Mouse (Mus musculus) urinary bladder, adult 2 months (tissue): Measurements from ENCODE around the gene Ociad2. TPM values are rescaled to one million over a fixed set of nuclear protein-coding genes. Genes with fewer than 3 reads are reported as not detected.
A peak's percentile ranks its signal among the peaks of the same experiment; 100 is the strongest.
"Not testable (repeated sequence)": the region's sequence is repeated elsewhere in the genome, so short reads cannot be mapped to it uniquely, and the experiment has no call there.

Experiments used
- DNase-seq: peaks from one replicate; pipeline ENCODE4 v3.0.0; 2022; ENCODE audit warnings: low spot score
- polyA plus RNA-seq: library from polyadenylated mRNA; depleted of rRNA; stranded (reverse); fragments of >200 nt; gene quantifications from 2 replicates; pipeline ENCODE4 v1.2.3, GENCODE M21; 2012

The Ociad2 gene
- polyA plus RNA-seq, 1 experiment, result 38.7 TPM

DNA sequence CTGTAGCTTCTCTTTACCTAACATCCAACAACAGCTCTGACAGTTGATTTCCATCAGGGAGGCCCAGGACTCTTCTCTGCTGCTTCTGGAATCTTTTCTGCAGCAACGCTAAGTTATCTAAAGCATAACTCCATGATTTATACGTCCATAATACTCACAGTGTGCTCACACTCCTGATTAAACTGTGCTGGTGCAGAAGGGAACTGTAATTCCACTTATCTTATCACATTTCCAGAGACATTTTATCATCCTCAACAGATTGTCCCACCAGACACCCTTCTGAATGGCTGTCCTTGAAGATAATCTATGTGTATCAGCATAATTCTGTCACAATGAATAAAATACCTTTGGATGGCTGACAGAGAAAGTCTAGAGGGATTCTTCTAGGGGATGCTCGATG is 13.2 kb upstream of the Ociad2 start:
- no peak for DNase-seq

DNA sequence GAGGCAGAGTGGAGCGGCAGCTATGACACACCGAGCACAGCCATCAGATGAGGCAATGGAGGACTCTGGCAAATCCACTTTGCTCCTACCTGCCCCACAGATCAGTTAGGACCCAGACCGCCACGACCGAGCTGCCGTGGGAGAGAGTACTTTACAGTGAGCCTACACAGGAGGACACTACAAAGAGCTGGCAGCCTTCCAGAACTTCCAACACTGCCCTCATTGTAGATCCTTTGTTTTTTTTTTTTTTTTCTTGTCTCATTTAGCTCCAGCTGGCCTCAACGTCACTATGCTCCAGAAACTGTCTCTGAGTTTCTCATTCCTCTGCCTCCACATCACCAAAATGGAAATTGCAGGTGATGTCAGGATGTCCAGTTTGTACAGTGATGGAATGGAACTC is 12.7 kb upstream of the Ociad2 start:
- no peak for DNase-seq

DNA sequence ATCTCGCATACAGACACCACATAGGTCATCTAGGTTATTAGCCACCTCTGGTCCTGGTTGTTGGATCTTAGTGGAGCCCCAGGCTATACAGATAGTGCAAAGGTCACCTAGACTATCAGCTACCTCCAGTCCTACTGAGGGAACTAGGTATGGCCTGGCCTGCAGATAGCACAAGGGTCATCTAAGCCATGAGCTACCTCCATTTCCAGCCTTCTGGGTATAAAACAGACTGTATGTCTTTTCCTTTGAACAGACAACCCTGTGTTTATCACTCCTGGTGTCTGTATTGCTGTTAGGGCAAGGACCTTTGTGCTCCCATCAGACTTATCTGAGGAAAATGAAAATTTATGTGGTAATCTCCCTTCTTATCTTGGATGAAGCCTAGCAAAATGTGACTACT is 11.0 kb upstream of the Ociad2 start:
- no peak for DNase-seq

DNA sequence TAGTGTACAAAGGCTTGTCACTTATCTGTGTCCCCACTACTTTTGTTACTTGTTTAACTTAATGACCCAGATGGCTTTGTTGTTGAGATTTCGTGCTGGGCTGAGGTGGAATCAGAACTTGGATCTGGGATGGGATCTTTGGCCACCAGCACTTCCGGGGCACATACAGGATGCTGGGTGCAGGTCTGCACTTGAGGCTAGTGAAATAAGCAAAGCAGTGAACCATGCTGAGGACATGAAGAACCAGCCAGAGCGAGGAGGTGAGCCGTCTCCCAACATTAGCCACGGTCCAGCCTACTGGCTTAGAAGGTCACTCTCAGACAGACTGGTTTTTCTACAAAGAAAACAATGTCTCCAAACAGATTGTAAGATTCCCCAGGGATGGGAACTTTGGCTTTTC is 8.7 kb upstream of the Ociad2 start:
- DNase-seq, result no peak

DNA sequence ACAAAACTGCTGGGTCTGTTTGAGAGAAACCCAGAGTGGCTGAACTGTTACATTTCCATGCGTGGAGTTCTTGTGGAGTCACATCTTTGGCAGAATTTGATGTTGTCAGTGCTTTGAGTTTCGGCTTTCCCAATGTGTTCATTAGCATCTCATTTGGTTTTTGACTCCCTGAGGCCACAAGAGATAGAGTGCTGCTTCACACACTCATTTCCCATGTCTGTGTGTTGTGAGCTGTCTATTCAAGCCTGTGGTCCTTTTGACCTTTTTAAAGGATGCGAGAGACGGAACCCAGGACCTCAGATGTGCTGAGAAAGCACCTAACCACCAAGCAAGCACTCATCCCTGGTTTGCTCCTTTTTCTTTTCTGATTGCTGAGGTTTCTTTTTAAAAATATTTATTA is 4.4 kb upstream of the Ociad2 start:
- no peak for DNase-seq

DNA sequence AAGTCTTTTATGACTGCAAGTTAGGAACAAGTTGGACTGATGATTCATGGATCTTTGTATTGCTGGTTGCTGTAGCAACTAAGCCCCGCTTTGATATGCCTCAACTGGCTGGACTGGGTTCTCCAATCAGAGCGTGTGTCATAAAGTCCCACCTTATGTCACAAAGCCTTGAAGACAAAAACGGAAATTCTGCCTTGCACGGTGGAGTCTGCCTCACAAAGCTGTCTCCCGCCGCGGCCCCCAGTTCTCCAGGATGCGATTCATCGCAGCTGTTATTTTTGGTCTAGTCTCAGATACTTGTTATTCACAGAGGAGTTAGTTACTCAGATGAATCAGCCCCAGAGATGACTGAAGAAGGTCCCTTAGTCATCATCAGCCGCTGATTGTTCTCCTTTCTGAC is 3.5 kb upstream of the Ociad2 start:
- no peak for DNase-seq

DNA sequence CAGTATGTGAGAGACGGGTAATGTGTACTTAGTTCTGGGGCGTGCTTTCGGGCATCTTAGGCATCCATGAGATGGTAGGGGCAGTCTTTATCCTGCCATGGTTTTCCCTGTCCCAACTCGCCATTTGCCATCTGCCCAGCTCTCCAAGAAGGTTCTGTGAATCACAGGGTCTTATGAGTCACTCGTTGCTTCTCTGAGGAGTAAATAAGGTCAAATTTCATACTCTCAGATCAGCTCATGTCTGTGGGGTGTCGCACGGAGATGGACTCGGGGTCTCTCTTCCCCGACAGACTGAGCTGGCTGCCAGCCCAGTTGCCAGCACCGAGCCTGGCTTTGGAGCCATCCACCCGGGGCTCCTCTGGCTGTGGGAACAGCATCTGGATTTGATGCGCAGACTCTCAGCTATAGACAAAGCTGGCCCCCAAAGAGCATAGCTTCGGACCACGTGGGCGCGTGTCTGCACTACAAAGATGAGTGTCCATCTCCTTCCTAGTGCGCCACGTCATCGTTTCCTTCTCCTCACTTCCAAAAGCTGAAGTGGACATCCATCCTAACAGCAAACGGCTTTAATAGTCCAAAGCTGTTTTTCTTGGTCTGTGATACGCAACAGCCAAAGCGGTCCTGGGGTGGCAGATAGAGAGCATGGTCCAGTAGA is 2.0 kb upstream of the Ociad2 start:
- no peak for DNase-seq

DNA sequence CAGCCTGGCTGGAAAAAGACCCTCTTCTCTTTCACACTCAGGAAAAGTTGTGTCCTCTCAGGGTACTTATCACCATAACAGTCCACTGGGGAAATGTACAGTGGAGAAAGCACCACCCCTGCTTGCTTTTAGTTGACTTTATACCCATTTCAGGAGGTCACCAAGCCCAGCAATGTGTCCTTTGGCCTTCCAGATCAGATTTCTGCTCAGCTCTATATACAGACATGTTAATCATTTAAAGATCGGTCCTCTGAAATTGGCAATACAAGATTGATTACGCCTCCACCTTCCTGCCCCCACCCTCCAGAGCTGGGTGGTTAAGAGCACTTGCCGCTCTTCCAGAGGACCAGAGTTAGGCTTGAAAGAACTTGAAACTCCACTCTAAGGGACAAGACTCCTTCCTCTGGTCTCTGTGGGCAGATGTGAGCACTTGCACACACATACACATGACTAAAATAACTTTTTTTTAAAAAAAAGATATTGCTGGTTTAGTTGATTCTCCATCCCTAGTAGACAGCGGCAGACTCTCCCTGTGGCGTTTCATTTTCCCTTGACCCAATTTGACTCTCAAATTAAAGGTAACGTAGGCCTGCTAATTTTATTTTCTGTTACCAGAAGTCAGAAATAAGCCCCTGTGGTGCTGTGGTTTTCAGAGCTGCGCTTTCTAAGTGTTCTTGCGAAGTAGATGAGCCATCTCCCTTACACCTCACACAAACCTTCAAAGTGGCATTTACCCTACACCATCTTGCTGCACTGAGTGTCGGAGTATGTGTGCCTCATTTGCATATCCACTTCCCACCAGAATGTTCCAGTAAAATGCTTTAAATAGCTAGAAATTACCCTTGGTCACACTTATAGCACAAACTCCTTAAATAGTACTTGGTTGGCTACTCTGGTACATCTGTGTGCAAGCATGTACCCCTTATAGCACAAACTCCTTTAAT is 777 bp downstream of the Ociad2 start:
- DNase-seq, result no peak

DNA sequence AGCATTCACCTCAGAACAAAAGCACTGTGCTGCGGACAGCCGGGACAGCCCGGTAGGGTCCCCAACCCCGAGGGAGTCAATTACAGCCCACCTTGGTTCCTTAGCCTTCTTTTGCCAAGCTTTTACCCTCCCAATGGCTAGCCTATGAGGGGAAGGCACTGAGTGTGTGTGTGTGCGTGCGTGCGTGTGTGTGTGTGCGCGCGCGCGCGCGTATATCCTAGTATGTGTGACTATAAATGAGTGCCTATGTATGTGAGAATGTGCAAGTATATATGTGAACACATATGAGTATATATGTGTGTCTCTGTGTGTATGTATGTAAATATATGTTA is 2.0 kb downstream of the Ociad2 start:
- no peak for DNase-seq

DNA sequence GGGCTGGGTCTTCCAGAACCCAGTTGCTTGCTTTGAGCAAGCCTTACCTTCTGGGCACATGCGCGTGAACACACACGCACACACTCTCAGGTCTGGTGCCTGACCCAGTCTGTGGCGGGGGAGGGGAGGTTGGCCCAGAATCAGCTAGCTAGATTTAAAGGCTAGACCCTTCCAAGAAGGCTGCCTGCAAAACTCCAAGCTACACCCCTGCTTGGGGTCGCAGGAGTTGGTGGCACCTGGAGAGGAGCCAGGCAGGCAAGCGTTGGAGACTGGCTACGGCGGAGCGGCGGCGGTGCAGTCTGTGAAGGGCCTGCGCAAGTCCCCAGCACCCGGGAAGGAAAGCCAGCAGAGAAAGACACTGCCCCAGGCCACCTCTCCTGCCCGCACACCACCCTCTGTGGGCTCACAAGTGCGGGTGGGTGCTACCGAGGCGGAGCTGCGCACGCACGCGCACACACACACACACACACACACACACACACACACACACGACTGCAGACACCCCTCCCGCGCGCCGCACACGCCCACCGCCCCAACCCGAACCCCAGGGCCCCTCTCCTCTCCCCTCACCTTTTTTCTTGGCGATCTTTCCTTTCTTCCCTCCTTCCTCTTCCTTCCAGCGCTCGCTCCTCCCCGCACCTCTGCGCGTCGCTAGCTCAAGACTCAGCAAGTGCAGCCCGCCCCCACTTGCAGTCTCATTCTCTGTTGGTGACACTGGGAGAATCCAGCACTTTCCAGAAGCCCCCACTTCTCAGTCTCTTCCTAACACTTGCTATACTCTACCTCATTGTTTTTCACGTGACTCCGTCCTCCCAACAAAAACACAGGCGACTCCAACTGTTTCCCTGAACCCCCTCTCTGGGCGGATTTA is 2.6 kb downstream of the Ociad2 start:
- DNase-seq, result peak; percentile 38

DNA sequence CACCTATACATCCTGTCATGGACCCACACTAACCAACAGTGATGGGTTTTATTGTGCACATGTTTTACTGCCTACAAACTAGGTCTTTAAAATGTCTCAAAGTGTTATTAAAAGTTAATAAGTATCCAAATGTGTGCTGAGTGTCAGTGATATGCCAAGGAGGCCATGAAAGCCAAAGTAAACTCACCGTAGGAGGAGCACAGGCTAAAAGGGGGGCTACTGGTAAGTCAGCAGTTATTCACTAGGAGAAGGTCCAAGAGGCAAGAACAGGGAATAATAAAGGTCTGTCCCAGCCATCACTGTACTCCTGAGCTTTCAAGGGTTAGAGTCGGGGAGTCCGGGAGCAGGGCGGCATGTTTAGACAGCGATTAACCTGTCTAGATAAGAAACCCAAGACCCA is 4.4 kb downstream of the Ociad2 start:
- no peak for DNase-seq

DNA sequence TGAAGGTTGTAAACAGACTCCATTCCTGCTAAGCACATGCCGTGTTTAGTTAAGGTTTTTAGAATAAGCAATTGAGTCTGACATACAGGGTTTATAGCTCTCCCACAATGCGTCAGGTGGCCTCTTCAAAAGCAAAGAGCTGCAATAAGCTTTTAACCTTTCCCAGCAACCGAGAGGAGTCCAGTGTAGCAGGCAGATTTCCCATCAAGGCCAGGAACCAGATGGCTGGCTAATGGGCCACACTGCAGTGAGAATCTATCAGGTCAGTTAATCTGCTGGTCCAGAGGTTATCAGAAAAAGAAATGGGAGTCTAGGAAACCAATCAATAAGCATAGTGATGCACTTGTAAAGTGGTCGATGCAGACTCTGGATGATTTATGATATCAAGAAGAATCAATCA is 9.8 kb downstream of the Ociad2 start:
- DNase-seq, result no peak

DNA sequence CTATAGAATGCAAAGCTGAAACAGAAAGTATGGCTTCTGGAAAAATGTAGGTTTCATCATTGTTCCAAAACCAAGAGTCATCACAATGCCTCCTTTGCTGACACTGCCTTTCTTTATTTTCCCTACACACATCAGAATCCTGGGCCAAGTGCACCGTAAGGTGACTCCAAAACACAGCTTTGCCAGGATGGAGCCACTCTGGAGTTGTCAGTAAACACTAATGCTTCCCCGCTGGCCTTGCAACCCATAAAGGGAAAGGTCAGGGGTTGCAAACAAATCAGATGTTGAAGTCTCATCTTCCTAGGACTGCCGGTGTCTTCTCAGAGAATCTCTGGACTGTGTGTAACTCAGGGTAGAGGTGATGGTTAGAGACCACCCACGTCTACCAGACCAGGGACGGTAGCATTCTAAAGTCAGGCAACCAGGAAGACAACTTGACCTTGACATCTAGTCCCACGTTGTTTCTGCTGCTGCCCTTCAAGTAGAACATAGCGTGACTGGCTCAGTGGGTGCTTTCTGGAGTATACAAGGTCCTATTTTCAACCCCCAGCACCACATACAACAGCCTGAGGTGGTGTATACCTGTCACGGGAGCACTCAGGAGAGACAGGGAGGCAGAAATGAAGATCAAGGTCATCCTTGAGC is 16.2 kb downstream of the Ociad2 start:
- no peak for DNase-seq

DNA sequence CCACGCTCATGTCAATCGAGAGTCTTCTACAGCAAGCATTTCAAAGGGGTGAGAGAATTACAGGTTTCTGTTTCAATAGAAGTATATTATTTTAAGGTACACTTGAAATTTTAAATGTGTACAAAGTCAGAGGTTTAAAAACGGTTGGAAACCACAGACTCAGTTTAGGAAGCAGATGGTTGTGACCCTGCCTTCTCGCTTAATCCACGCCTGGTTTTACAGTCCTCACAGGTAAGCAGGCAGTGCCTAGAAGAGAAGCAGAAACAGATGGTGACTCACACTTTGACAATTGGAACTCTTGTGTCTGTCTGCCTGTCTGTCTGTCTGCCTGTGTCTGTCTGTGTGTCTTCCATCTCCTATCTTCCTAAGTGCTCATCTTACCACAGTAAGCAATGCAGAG is 17.2 kb downstream of the Ociad2 start:
- DNase-seq, result no peak

DNA sequence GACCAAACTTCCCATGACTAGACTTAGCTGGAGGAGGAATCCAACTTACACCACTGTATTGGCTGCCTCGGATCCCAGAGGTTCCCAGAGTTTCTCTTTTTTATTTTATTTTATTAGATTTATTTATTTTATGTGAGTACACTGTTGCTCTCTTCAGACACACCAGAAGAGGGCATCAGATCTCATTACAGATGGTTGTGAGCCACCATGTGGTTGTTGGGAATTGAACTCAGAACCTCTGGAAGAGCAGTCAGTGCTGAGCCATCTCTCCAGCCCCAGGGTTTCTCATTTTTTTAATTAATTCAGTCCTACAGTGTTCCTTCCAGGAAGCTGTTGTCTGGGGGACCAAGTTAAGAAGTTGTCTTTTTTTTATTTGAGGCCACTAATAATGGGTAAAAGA is 18.1 kb downstream of the Ociad2 start:
- not testable (repeated sequence) for DNase-seq

DNA sequence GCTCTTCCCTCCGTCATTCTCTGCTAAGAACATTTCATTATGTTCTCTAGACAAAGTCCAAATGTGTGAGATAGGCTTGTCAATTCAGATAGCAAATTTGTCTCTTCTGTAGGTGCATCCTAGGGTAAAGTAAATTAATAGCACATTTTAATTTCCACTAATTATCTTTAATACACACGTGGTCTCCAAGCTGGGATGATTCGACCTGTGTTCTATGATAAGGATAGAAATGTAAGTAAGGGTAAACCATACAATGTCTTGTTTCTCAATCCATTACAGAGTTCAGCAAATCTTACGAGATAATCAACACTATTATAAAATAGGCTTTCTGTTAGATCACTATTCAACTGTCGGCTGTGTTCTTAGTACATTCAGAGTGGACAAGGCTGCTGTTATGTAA is 21.5 kb downstream of the Ociad2 start:
- DNase-seq, result no peak

DNA sequence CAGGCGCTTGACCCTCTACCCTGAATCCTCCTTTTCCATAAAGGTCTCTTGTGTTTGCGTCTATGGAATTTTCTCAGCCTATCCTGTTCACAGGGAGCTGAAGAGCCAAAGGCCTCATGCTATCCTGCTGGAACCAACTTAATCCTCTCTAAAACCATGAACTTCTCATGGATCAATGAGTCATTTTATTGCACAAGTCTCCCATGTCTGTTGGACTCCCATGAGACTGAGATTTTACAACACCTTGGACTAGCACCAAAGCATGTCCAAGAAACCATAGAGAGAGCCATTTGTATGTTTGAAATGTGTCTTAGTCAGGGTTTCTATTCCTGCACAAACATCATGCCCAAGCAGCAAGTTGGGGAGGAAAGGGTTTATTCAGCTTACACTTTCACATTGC is 26.2 kb downstream of the Ociad2 start:
- no peak for DNase-seq

DNA sequence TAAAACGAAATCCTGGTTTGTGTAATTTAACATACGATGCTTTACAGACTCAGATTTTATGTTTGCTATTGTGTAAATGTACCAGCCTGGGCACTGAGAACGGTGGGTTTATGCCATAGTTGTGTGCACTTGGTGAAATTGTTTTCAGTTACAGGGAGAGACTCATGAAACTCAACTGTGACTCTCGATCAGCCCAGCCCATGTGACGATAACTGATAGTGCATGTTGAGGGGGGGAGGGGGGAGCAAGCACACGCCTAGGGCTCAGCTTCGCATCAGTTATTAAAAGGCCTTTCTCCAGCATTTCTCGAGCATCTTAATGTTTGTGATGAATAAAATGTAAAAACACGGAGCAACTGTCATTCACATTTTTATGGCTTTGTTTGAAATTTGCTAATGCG is 27.2 kb downstream of the Ociad2 start:
- no peak for DNase-seq

DNA sequence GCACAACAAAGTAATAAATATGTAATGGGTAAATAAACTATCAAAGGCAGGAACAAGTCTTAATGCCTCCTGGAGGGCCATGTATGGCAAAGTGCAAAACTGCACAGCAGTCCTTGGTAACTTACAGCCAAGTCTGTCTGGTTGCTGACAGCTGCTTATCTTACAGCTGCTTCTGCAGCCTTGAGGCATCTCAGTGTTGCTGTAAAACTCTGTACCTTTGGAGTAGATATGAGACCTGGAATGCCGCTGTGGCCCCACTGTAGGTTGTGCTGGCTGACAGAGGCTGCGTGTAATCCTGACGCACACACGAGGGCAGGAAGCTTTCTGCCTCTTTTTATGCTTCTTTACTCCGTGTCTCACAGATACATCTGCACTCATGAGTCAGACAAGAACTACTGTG is 29.4 kb downstream of the Ociad2 start:
- no peak for DNase-seq

DNA sequence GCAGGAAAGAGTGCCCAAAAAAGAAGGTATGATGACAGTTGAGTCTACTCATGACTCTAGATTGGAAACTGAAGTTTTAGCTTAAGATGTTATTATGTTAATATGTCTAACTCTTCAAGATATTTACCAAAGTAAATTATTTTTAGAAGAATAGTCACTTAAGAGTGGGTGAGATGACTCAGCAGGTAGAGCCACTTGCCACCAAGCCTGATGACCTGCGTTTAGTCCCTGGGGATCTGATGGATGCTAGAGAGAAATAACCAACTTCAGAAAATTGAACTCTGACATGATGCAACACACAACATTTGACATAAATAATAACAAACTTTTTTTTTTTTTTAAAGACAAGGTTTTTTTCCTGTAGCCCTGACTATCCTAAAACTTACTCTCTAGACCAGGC is 30.4 kb downstream of the Ociad2 start:
- no peak for DNase-seq

DNA sequence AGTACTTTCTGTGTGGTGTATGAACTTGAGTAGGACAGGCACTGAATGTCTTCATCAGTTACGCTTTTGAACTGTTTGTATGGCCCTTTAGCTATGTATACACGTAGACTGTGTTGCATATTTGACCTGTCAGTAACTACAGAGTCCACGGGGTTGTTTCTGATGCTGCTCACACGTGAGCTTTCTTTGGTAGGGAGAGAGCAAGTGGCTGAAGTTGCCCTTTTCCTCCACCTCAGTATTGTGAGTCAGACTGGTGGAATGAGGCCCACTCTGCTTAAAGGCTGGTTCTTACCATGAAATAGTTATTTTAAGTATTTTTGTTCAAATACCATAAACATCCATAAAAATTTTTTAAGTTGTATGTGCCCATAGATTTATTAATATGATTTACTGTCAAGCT is 31.3 kb downstream of the Ociad2 start:
- no peak for DNase-seq

DNA sequence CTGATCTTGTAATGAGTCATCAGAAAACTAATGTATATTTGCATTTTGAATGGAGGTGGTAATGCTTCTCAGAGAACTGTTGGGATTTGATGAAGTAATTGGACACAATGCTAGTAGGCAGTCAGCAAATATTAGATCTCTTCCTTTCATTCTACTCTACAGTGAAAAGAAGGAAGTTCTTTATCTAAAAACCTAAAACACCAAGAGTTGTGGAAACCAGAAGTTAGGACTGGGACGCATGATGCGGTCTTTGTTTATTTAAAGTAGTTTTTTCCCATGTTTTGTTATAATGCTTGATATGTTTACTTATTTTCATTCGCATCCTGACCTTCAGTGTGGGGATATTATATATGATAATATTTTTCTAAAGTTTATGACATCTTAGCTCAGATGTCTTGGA is 33.5 kb downstream of the Ociad2 start:
- no peak for DNase-seq
